ENCODE assay signal across 27 mouse cellular contexts in genomic region chr11:55134871-55135270, GRCm38 (mm10). TPM values are rescaled to one million over a fixed set of nuclear protein-coding genes. Genes with fewer than 3 reads are reported as not detected.
A peak's percentile ranks its signal among the peaks of the same experiment; 100 is the strongest.
DNase-seq lines count a peak whose midpoint lies in the region; ATAC-seq and TF ChIP-seq lines count a peak whose summit lies in the region.
"Had no signal": no experiment of that assay in that cellular context is flagged by ENCODE, and none has a peak within 500 bp of the region (broad histone marks: within the 10 kb centered on the region; RNA-seq: fewer than 3 reads in every experiment).

No protein-coding gene starts in this region.

- TF ChIP-seq CTCF in Patski (IDR thresholded peaks at IDR 0.05) = no peak

- no peak for TF ChIP-seq POLR2A in myocyte (IDR thresholded peaks at IDR 0.05; ENCODE audit: insufficient read length, low read depth)

- DNase-seq in 3134 (ENCODE audit: extremely low read depth, insufficient read length, low spot score) = peak; percentile 31
- peak; percentile 40 for DNase-seq in CD4-positive helper T cell, adult 2 months (ENCODE audit: low read depth, low spot score)
- no peak for DNase-seq in Patski (ENCODE audit: low read depth, low spot score)
- DNase-seq in kidney, adult 8-10 months = no peak
- no peak for DNase-seq in T-cell, adult 2 months (ENCODE audit: low spot score)
- DNase-seq: adrenal gland, postnatal 14 days; cerebellum, adult 11-12 months; cerebellum, postnatal 10 days; gastrocnemius, postnatal 36 days; heart, adult 2 months; heart, postnatal 14 days; kidney, adult 9 months had no signal

- peak overlapping the region; percentile 28 for H3K4me2 ChIP-seq in myocyte (ENCODE audit: low read depth)
- H3K4me2 ChIP-seq: heart, embryonic 11.5 days; heart, embryonic 15.5 days; hindbrain, embryonic 15.5 days had no signal

- no peaks in the 10 kb centered on the region for H3K79me2 ChIP-seq in myocyte (ENCODE audit: control insufficient read depth, insufficient read depth)

- in situ Hi-C loops in Patski (cut with MboI; ENCODE audit: low pct_unique_long_range_greater_than_20kb) = no loop called here

- POLR2A ChIA-PET in Patski (lab: Charles Lee) = no interaction called here

- no peaks in the 10 kb centered on the region for H3K36me3 ChIP-seq in myocyte (ENCODE audit: control insufficient read depth, insufficient read depth)
- H3K36me3 ChIP-seq: embryonic facial prominence, embryonic 10.5 days; forebrain, embryonic 10.5 days; heart, embryonic 15.5 days; hindbrain, embryonic 15.5 days had no signal

- CTCF ChIA-PET in Patski (lab: Charles Lee) = no interaction called here

- H3K27me3 ChIP-seq in Patski (no peaks in the 10 kb centered on the region), myocyte (ENCODE audit: control insufficient read depth, insufficient read depth, insufficient read length) (no peaks in the 10 kb centered on the region)
- H3K27me3 ChIP-seq: heart, embryonic 15.5 days; hindbrain, embryonic 15.5 days had no signal

- peak; percentile 31 for ATAC-seq in Patski
- ATAC-seq in megakaryocyte-erythroid progenitor cell, adult 5-6 weeks (replicated peaks; ENCODE audit: low FRiP score, low TSS enrichment, poor library complexity, severe bottlenecking) = no peak
- ATAC-seq: activated CD4-positive, CD25-positive, alpha-beta regulatory T cell, adult 4 months; forebrain, embryonic 14.5 days; inflammation-experienced regulatory T-cells, adult 6 months; intestine, postnatal 0 days had no signal

- H3K4me3 ChIP-seq in myocyte = no peak overlapping the region
- H3K4me3 ChIP-seq: embryonic facial prominence, embryonic 10.5 days; forebrain, embryonic 10.5 days; heart, adult 2 months; heart, embryonic 15.5 days; hindbrain, embryonic 15.5 days had no signal

- H3ac ChIP-seq in myocyte (ENCODE audit: control insufficient read depth, insufficient read length) = no peak overlapping the region

TF ChIP-seq in myocyte, 11 proteins besides CTCF, POLR2A, EP300 and RAD21:
- no peak for TF ChIP-seq MYOG (IDR thresholded peaks at IDR 0.05; ENCODE audit: control insufficient read depth in 1 of 3, insufficient read depth in 1 of 3, insufficient read length in 2 of 3, low read depth in 2 of 3)
- no peak for TF ChIP-seq MAX (IDR thresholded peaks at IDR 0.05; ENCODE audit: low read depth)
- peak; percentile 99 for TF ChIP-seq CEBPB (IDR thresholded peaks at IDR 0.05; ENCODE audit: insufficient read depth, poor library complexity, severe bottlenecking)
- TF ChIP-seq POLR2AphosphoS2 (IDR thresholded peaks at IDR 0.05; ENCODE audit: insufficient read length, low read depth) = no peak
- TF ChIP-seq TCF3 (IDR thresholded peaks at IDR 0.05; ENCODE audit: insufficient read length, low read depth) = no peak
- no peak for TF ChIP-seq E2F4 (IDR thresholded peaks at IDR 0.05; ENCODE audit: insufficient read depth)
- TF ChIP-seq SRF (IDR thresholded peaks at IDR 0.05; ENCODE audit: control insufficient read depth, insufficient read length, low read depth) = no peak

RNA-seq across cellular contexts. Expression of gene Slc36a3, which starts 16.6 kb away (rescaled TPM):
- polyA plus RNA-seq in Patski (2021) (not detected), myocyte (2012; fragmentation: generic; extraction: Trizol) (not detected)
- total RNA-seq in megakaryocyte-erythroid progenitor cell, adult 5-6 weeks (2014; fragmentation: Nextera tagmentation) = not detected in 2 replicates
- not detected in 2 replicates for total RNA-seq in megakaryocyte-erythroid progenitor cell, adult 5-6 weeks (2017)
- total RNA-seq: adrenal gland, adult 18-20 months; adrenal gland, postnatal 14 days; gastrocnemius, adult 8-10 months; gastrocnemius, postnatal 36 days; heart, adult 2 months; heart, postnatal 14 days; hematopoietic stem cell, adult 5-6 weeks had no signal
- polyA plus RNA-seq: embryonic facial prominence, embryonic 10.5 days; embryonic facial prominence, embryonic 14.5 days; forebrain, embryonic 10.5 days; forebrain, embryonic 14.5 days; heart, adult 2 months; heart, embryonic 11.5 days; heart, embryonic 15.5 days; hindbrain, embryonic 15.5 days; intestine, postnatal 0 days had no signal

RNA-seq across cellular contexts. Expression of gene Gm2a, which starts 37.0 kb away (rescaled TPM):
- polyA plus RNA-seq in Patski (2021) (51.9 TPM), myocyte (2012; fragmentation: generic; extraction: Trizol) (5.8 TPM)
- 6.2 and 8.6 TPM in 2 replicates for total RNA-seq in megakaryocyte-erythroid progenitor cell, adult 5-6 weeks (2014; fragmentation: Nextera tagmentation)
- total RNA-seq in megakaryocyte-erythroid progenitor cell, adult 5-6 weeks (2017) = 9.0 and 16.7 TPM in 2 replicates

RNA-seq across cellular contexts. Expression of gene Slc36a2, which starts 50.0 kb away (rescaled TPM):
- 0.12 TPM for polyA plus RNA-seq in Patski (2021)
- polyA plus RNA-seq in myocyte (2012; fragmentation: generic; extraction: Trizol) = not detected
- not detected in 2 replicates for total RNA-seq in megakaryocyte-erythroid progenitor cell, adult 5-6 weeks (2014; fragmentation: Nextera tagmentation)
- total RNA-seq in megakaryocyte-erythroid progenitor cell, adult 5-6 weeks (2017) = not detected in 2 replicates
- total RNA-seq: hematopoietic stem cell, adult 5-6 weeks had no signal
- polyA plus RNA-seq: intestine, postnatal 0 days had no signal

RNA-seq across cellular contexts. Expression of gene Ccdc69, which starts 56.9 kb away (rescaled TPM):
- not detected for polyA plus RNA-seq in Patski (2021)
- 0.11 TPM for polyA plus RNA-seq in myocyte (2012; fragmentation: generic; extraction: Trizol)
- 4.8 and 8.8 TPM in 2 replicates for total RNA-seq in megakaryocyte-erythroid progenitor cell, adult 5-6 weeks (2014; fragmentation: Nextera tagmentation)
- 9.6 and 15.9 TPM in 2 replicates for total RNA-seq in megakaryocyte-erythroid progenitor cell, adult 5-6 weeks (2017)

Comparison
In these comparisons a context has a peak if more than half of its experiments do, and no peak if none do; other contexts are left out.
1. DNase-seq: peak in 3134 (single experiment) and CD4-positive helper T cell, adult 2 months (single experiment); none in Patski (single experiment), kidney, adult 8-10 months (0 of 2) and T-cell, adult 2 months (single experiment).